ENCODE assay signal across 19 mouse cellular contexts in the genomic region with DNA sequence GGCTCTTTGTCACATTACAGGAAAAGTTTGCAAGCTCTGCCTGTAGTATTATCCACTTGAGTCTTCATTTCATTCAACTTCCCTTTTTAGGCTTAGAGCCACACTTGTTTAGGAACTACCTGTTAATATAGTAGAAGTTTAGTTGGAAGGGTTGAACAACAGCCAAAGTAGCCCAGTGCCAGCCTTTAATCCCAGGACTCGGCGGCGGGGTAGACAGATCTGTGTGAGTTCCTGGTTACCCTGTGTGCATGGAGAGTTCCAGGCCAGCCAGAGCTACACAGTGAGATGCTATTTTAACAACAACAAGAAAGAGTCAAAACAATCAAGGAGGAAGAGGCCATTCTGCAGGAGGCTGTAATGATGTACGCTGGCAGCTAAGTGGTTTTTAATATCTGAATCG.
A peak's percentile ranks its signal among the peaks of the same experiment; 100 is the strongest.
DNase-seq lines count a peak whose midpoint lies in the region; ATAC-seq and TF ChIP-seq lines count a peak whose summit lies in the region.
"Had no signal": no experiment of that assay in that cellular context is flagged by ENCODE, and none has a peak within 500 bp of the region (broad histone marks: within the 10 kb centered on the region; RNA-seq: fewer than 3 reads in every experiment).

No protein-coding gene starts in this region.

- peak; percentile 86 for DNase-seq in kidney, adult 2 months
- peak; percentile 67 to 71 for DNase-seq in kidney, adult 8-10 months
- no peak for DNase-seq in kidney, postnatal 0 days (ENCODE audit: low spot score)
- DNase-seq in kidney, postnatal 36 days = peak; percentile 71 to 76
- no peak for DNase-seq in spleen, adult 12 weeks (ENCODE audit: low spot score)
- DNase-seq: adrenal gland, postnatal 10 days; cerebellum, adult 11-12 months; cerebellum, adult 9-10 months; cerebellum, postnatal 25 days; gastrocnemius, postnatal 36 days; heart, adult 18-20 months; heart, postnatal 14 days had no signal

- no peak for ATAC-seq in kidney, postnatal 0 days (replicated peaks; ENCODE audit: low FRiP score, low read depth)
- ATAC-seq in intestine, embryonic 15.5 days = no peak
- ATAC-seq: forebrain, embryonic 15.5 days had no signal

- no peaks in the 10 kb centered on the region for H3K27me3 ChIP-seq in kidney, adult 2 months (replicated peaks; ENCODE audit: control insufficient read depth, insufficient read depth, low read length)
- H3K27me3 ChIP-seq in kidney, postnatal 0 days (ENCODE audit: insufficient read depth, low read length) = no peaks in the 10 kb centered on the region
- no peaks in the 10 kb centered on the region for H3K27me3 ChIP-seq in intestine, embryonic 15.5 days (replicated peaks)
- H3K27me3 ChIP-seq: embryonic facial prominence, embryonic 12.5 days; forebrain, embryonic 15.5 days; heart, embryonic 15.5 days; hindbrain, embryonic 13.5 days had no signal

- H3K9me3 ChIP-seq in kidney, postnatal 0 days (replicated peaks; ENCODE audit: low read length) = no peaks in the 10 kb centered on the region
- no peaks in the 10 kb centered on the region for H3K9me3 ChIP-seq in intestine, embryonic 15.5 days
- H3K9me3 ChIP-seq: embryonic facial prominence, embryonic 12.5 days; forebrain, embryonic 15.5 days; G1E; heart, embryonic 10.5 days; heart, embryonic 15.5 days; hindbrain, embryonic 13.5 days had no signal

- no peak overlapping the region for H3K4me3 ChIP-seq in kidney, adult 2 months (ENCODE audit: insufficient read depth, low read depth, low read length)
- H3K4me3 ChIP-seq in kidney, postnatal 0 days (replicated peaks; ENCODE audit: low read depth, low read length) = no peak overlapping the region
- H3K4me3 ChIP-seq in intestine, embryonic 15.5 days (replicated peaks) = no peak overlapping the region
- H3K4me3 ChIP-seq: embryonic facial prominence, embryonic 12.5 days; forebrain, embryonic 15.5 days; heart, embryonic 10.5 days; heart, embryonic 15.5 days; hindbrain, embryonic 13.5 days had no signal

- H3K27ac ChIP-seq in kidney, adult 2 months (ENCODE audit: insufficient read depth, low read depth, low read length) = no peak overlapping the region
- no peak overlapping the region for H3K27ac ChIP-seq in kidney, postnatal 0 days
- H3K27ac ChIP-seq in intestine, embryonic 15.5 days = no peak overlapping the region
- H3K27ac ChIP-seq: embryonic facial prominence, embryonic 12.5 days; forebrain, embryonic 15.5 days; heart, embryonic 10.5 days; heart, embryonic 15.5 days; hindbrain, embryonic 13.5 days had no signal

- WGBS in kidney, adult 2 months = 59% methylated on average over 5 of the region's 5 CpGs
- WGBS in kidney, postnatal 0 days = 83% methylated on average over 5 of the region's 5 CpGs
- WGBS in intestine, embryonic 15.5 days = 95% methylated on average over 5 of the region's 5 CpGs

- TF ChIP-seq POLR2A in kidney, adult 2 months (IDR thresholded peaks at IDR 0.05; ENCODE audit: low read depth, low read length) = no peak

- 0 out of 2 replicates have a peak overlapping the region, but pooled peaks have one; percentile 4 for H3K4me2 ChIP-seq in kidney, postnatal 0 days (ENCODE audit: low read length)
- no peak overlapping the region for H3K4me2 ChIP-seq in intestine, embryonic 15.5 days (replicated peaks)
- H3K4me2 ChIP-seq: embryonic facial prominence, embryonic 12.5 days; forebrain, embryonic 15.5 days; heart, embryonic 15.5 days; hindbrain, embryonic 13.5 days had no signal

- TF ChIP-seq CTCF in kidney, adult 2 months (conservative IDR thresholded peaks at IDR 0.05; ENCODE audit: insufficient read depth, insufficient read length, low read depth, low read length) = no peak
- no peak for TF ChIP-seq CTCF in kidney, postnatal 0 days (IDR thresholded peaks at IDR 0.05; ENCODE audit: low read depth)

- H3K9ac ChIP-seq in kidney, postnatal 0 days (ENCODE audit: low read depth, low read length) = no peak overlapping the region
- no peak overlapping the region for H3K9ac ChIP-seq in intestine, embryonic 15.5 days
- H3K9ac ChIP-seq: embryonic facial prominence, embryonic 12.5 days; forebrain, embryonic 15.5 days; heart, embryonic 15.5 days; hindbrain, embryonic 13.5 days had no signal

- peaks cover 12% of the 10 kb centered on the region for H3K4me1 ChIP-seq in kidney, adult 2 months (ENCODE audit: control insufficient read depth, insufficient read depth, low read length)
- no peaks in the 10 kb centered on the region; the same call in 1 of the 2 replicates for H3K4me1 ChIP-seq in kidney, postnatal 0 days (replicated peaks; ENCODE audit: insufficient read depth, low read length)
- no peaks in the 10 kb centered on the region for H3K4me1 ChIP-seq in intestine, embryonic 15.5 days (replicated peaks)
- H3K4me1 ChIP-seq: embryonic facial prominence, embryonic 12.5 days; heart, embryonic 15.5 days; hindbrain, embryonic 13.5 days had no signal

- H3K36me3 ChIP-seq in kidney, adult 2 months (ENCODE audit: control insufficient read depth, insufficient read depth, low read length) = no peaks in the 10 kb centered on the region
- H3K36me3 ChIP-seq in kidney, postnatal 0 days (ENCODE audit: insufficient read depth, low read length) = no peaks in the 10 kb centered on the region
- H3K36me3 ChIP-seq in intestine, embryonic 15.5 days = no peaks in the 10 kb centered on the region
- H3K36me3 ChIP-seq: embryonic facial prominence, embryonic 12.5 days; forebrain, embryonic 15.5 days; G1E; heart, embryonic 10.5 days; heart, embryonic 15.5 days; hindbrain, embryonic 13.5 days had no signal

Comparison
In these comparisons a context has a peak if more than half of its experiments do, and no peak if none do; other contexts are left out.
1. DNase-seq: peak in kidney, adult 2 months (single experiment), kidney, adult 8-10 months (2 of 2) and kidney, postnatal 36 days (2 of 2); none in kidney, postnatal 0 days (single experiment) and spleen, adult 12 weeks (single experiment).